Mouse (Mus musculus) heart, postnatal 0 days (tissue): ENCODE measurements at regions not wholly inside any gene's neighbourhood (a gene's known extent, or its start where the extent isn't known, plus 50 kb on each side); places are given as distances from the start of the nearest gene placed in this dataset.

Experiments
- CTCF ChIP-seq: IDR thresholded peaks from 2 replicates; pipeline ENCODE4 v1.5.1; 2016; ENCODE audit warnings: antibody characterized with exemption, control low read depth, low read depth
- EP300 ChIP-seq: IDR thresholded peaks from 2 replicates; pipeline ENCODE4 v1.6.1; 2016; ENCODE audit warnings: antibody characterized with exemption, low read depth

DNA sequence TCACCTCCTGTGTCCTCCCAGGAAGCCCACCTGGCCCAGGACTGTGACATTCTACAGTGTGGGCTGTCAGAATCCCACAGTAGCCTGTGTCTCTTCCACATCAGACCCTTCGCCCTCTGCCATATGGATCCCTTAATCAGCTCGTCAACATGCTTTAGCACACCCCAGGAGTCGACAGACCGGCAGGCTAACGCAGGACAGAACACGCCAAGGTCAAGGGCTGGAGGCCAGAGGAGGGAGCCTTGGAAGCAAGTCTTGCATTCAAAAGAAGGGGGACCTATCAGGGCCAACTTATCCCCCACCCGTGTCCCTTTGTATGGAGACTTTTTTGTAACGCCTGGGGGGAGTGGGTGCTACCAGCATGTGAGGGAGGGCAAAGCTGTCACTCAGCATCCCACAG lies 224.1 kb upstream of the Rpl38 start:
- no peak for TF ChIP-seq EP300
- no peak for TF ChIP-seq CTCF
